Mouse (Mus musculus) hindbrain, embryonic 16.5 days (tissue): ENCODE data around the gene Iscu. TPM values are rescaled to one million over a fixed set of nuclear protein-coding genes. Genes with fewer than 3 reads are reported as not detected.
A peak's percentile ranks its signal among the peaks of the same experiment; 100 is the strongest.

Source experiments
- ATAC-seq: fragments of 200-750 bp; cut with Nextera tagmentation; 2 replicates; pipeline ENCODE4 v1.8.0; 2017; ENCODE audit warnings: moderate TSS enrichment, moderate library complexity
- H3K27ac ChIP-seq: fragments of 300-500 bp; sonication (generic); 2 replicates; pipeline ENCODE4 v1.5.1; 2014; ENCODE audit warnings: low read depth, mild to moderate bottlenecking, control low read depth, low read length, moderate library complexity
- H3K27me3 ChIP-seq: fragments of 300-500 bp; sonication (generic); replicated peaks from 2 replicates; pipeline ENCODE4 v1.6.1; 2014; ENCODE audit warnings: low read length; ENCODE audit not compliant: control insufficient read depth, insufficient read depth
- H3K36me3 ChIP-seq: fragments of 300-500 bp; sonication (generic); 2 replicates; pipeline ENCODE4 v1.6.1; 2014; ENCODE audit warnings: mild to moderate bottlenecking, low read length, moderate library complexity, mixed read lengths; ENCODE audit not compliant: control insufficient read depth, insufficient read depth
- H3K4me1 ChIP-seq: fragments of 300-500 bp; sonication (generic); 2 replicates; pipeline ENCODE4 v1.6.1; 2014; ENCODE audit warnings: low read depth, low read length; ENCODE audit not compliant: control insufficient read depth, insufficient read depth
- H3K4me2 ChIP-seq: fragments of 300-500 bp; sonication (generic); 2 replicates; pipeline ENCODE4 v1.6.1; 2014; ENCODE audit warnings: mild to moderate bottlenecking, low read length, control low read depth, moderate library complexity
- H3K4me3 ChIP-seq: fragments of 300-500 bp; sonication (generic); 2 replicates; pipeline ENCODE4 v1.5.1; 2014; ENCODE audit warnings: mild to moderate bottlenecking, low read length, control low read depth, moderate library complexity
- H3K9ac ChIP-seq: fragments of 300-500 bp; sonication (generic); 2 replicates; pipeline ENCODE4 v1.6.1; 2014; ENCODE audit warnings: low read depth, mild to moderate bottlenecking, control low read depth, low read length, moderate library complexity
- H3K9me3 ChIP-seq: fragments of 300-500 bp; sonication (generic); 2 replicates; pipeline ENCODE4 v1.6.1; 2014; ENCODE audit warnings: mild to moderate bottlenecking, low read length, moderate library complexity; ENCODE audit not compliant: control insufficient read depth
- WGBS: fragments of 180-500 bp; shearing (Covaris S2); extraction: QIAGEN DNeasy Blood & Tissue Kit; methylation state at CpG from one replicate; pipeline ENCODE4 v1.1.7; 2014; 5-methylcytosine and 5-hydroxymethylcytosine counted together
- polyA plus RNA-seq: library from polyadenylated mRNA; unstranded; fragments of >200 nt; fragmentation: Nextera tagmentation; extraction: Ambion mirVana; gene quantifications from 2 replicates; pipeline ENCODE4 v1.2.1, GENCODE M21; 2015

Iscu gene
- polyA plus RNA-seq, 1 experiment from 2014 or later = 94.0 TPM

GRCm38 (mm10) chr5:113791197-113792095, 18.9 kb downstream of the Iscu start:
- no peak overlapping the region for H3K4me3 ChIP-seq
- no peak for ATAC-seq
- no peaks in the 10 kb centered on the region for H3K9me3 ChIP-seq
- H3K27me3 ChIP-seq = no peaks in the 10 kb centered on the region
- H3K4me2 ChIP-seq = no peak overlapping the region
- WGBS = 85% methylated on average over 16 of the region's 16 CpGs
- no peak overlapping the region for H3K9ac ChIP-seq
- no peaks in the 10 kb centered on the region for H3K36me3 ChIP-seq
- H3K27ac ChIP-seq = no peak overlapping the region
- H3K4me1 ChIP-seq = no peaks in the 10 kb centered on the region

DNA sequence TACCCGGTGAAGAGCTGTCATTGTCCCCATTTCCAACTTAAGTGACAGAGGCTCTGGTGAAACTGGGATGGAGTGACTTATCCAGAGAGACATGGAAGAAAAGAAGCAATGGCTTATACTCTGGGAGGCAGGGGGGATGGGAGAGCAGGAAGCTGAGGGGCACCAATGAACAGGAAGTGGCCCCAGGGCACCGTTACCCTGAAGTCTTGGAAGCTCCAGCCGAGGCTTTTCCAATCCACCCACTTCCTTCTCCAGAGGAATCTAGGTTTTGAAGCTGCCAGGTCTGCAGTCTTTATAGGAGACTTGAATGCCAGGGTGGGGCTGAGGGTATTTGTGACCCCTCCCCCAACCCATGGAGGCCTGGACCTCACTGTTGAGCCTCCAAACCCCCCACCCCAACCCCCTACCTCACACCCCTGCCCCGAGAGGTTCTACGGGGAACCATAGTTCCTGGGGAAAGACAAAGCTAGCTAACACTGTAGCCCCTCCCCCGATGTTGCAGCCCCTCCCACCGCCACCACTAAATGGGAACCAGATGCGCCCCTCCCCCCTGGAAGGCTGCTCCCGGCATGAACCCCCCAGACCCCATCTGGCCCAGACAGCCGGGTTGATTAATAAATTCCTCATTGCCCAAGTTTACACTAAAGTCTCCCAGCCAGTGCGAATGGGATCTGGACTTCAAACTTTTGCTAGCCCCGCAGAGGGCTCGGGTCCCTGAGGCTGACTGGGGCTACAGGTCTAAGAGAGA, 24.0 kb downstream of the Iscu start:
- no peaks in the 10 kb centered on the region for H3K9me3 ChIP-seq
- no peak overlapping the region for H3K9ac ChIP-seq
- WGBS = 8% methylated on average over 13 of the region's 13 CpGs
- no peak overlapping the region for H3K27ac ChIP-seq
- ATAC-seq = no peak
- H3K4me1 ChIP-seq = no peaks in the 10 kb centered on the region
- H3K36me3 ChIP-seq = no peaks in the 10 kb centered on the region
- H3K4me3 ChIP-seq = no peak overlapping the region
- H3K4me2 ChIP-seq = no peak overlapping the region
- H3K27me3 ChIP-seq = peaks cover 3% of the 10 kb centered on the region; the same call in 1 of the 2 replicates

DNA sequence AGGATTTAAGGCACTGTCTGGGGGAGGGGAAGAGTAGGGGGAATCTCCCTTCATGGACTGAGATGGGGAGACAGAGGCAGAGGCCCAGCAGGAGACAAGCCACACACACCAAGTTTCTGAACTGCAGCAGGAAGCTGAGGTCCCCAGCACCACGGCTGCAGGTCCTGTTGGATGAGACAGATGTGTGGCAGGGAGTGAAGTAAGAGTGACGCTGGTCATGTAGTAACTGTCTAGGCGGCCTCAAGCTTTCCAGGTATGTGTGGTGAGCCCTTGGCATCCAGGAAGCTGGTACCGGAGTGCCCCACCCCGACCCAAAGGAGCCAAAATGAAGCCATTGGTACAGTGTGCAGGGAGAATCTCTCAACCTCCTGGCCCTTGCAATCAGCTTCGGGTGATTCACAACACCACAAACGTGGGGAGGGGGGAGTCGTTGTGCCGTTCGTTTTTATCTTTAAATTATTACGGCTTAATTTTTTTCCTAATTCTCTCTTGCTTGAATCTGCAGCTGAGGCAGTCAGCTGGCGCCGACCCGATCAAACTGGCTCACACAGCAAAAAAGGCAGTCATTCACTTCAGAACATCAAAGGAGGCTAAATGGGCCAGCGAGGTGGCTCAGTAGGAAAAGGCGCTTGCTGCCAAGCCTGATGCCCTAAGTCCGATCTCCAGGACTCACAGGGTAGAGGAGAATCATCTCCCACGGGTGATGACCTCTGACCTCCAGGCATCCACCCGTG, 24.8 kb downstream of the Iscu start:
- no peak overlapping the region for H3K4me3 ChIP-seq
- no peak for ATAC-seq
- no peaks in the 10 kb centered on the region for H3K4me1 ChIP-seq
- H3K36me3 ChIP-seq = no peaks in the 10 kb centered on the region
- H3K27me3 ChIP-seq = peaks cover 3% of the 10 kb centered on the region; the same call in 1 of the 2 replicates
- H3K27ac ChIP-seq = no peak overlapping the region
- H3K9ac ChIP-seq = no peak overlapping the region
- no peak overlapping the region for H3K4me2 ChIP-seq
- 13% methylated on average over 19 of the region's 19 CpGs for WGBS
- no peaks in the 10 kb centered on the region for H3K9me3 ChIP-seq

DNA sequence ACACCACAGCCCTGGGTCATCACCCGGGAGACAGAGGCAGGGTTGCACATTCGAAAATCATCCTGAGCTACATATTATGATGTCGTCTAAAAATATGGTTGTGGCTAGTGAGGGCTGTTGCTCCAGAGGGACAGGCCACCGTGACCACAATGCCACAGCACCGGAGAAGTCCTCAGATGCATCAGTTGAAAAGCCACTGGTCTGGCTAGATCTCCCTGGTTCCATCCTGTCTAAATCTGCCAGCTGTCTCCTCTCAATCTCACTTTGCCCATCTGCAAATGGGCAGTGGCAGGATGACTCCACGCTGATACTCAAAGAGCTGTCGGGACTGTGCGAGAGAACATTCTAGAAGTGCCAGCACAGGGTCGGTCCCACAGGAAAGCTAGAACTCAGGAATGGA, 26.0 kb downstream of the Iscu start:
- Histone ChIP-seq H3K4me1 (no peaks in the 10 kb centered on the region), H3K4me2 (no peak overlapping the region), H3K4me3 (no peak overlapping the region), H3K36me3 (no peaks in the 10 kb centered on the region), H3K9me3 (no peaks in the 10 kb centered on the region), H3K9ac (no peak overlapping the region), H3K27ac (no peak overlapping the region), H3K27me3 (peaks cover 3% of the 10 kb centered on the region; the same call in 1 of the 2 replicates)
- no peak for ATAC-seq
- WGBS = 78% methylated on average over 9 of the region's 9 CpGs

GRCm38 (mm10) chr5:113799691-113800090, 27.1 kb downstream of the Iscu start:
- Histone ChIP-seq H3K27ac (no peak overlapping the region), H3K4me3 (no peak overlapping the region; the same call in 1 of the 2 replicates), H3K4me2 (no peak overlapping the region)

DNA sequence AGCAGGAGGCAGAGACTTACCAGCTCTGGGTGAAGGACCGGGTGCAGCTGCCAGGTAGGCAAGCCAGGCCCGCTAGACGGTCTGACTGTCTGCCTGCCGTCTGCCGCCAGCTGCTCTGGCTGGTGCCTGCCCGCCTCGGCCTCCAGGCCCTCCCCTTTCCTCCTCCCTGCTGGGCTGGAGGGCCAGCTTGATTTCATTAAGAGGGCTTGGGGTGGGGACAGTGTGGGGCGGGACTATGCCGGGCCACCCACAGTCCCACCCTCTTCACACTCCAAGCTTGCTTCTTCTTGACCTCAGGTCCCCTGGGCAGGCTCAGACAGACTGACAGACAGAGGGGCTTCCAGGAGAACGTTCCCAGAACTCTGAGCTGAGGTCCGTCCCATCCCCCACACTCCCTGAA, 27.7 kb downstream of the Iscu start, which contains the start of gene Tmem119:
Gene Tmem119, minus strand, starts transcription at position 237 of the 400 bp plus-strand sequence.
- under 1% methylated on average over 11 of the region's 11 CpGs for WGBS
- Histone ChIP-seq H3K4me3 (no peak within 1 kb of the TSS; the same call in 1 of the 2 replicates), H3K36me3 (no peaks in the 10 kb centered on the region), H3K4me1 (no peaks in the 10 kb centered on the region), H3K4me2 (peak within 1 kb of the TSS; percentile 12; the same call in 1 of the 2 replicates), H3K9ac (no peak within 1 kb of the TSS), H3K27ac (no peak within 1 kb of the TSS), H3K9me3 (no peaks in the 10 kb centered on the region), H3K27me3 (peaks cover 3% of the 10 kb centered on the region; the same call in 1 of the 2 replicates)
- peak; percentile 52; the same call in 1 of the 2 replicates for ATAC-seq

More at GRCm38 (mm10) chr5:113799691-113800090, 27.1 kb downstream of the Iscu start:
- peaks cover 3% of the 10 kb centered on the region; the same call in 1 of the 2 replicates for H3K27me3 ChIP-seq
- no peaks in the 10 kb centered on the region for H3K36me3 ChIP-seq
- no peak for ATAC-seq
- 38% methylated on average over 5 of the region's 5 CpGs for WGBS
- H3K9ac ChIP-seq = no peak overlapping the region
- no peaks in the 10 kb centered on the region for H3K9me3 ChIP-seq
- no peaks in the 10 kb centered on the region for H3K4me1 ChIP-seq

GRCm38 (mm10) chr5:113804395-113804966, 31.9 kb downstream of the Iscu start:
- ATAC-seq = no peak

GRCm38 (mm10) chr5:113805301-113805700, 32.8 kb downstream of the Iscu start:
- Histone ChIP-seq H3K4me3 (no peak overlapping the region), H3K36me3 (no peaks in the 10 kb centered on the region), H3K4me2 (no peak overlapping the region), H3K9ac (no peak overlapping the region), H3K27me3 (no peaks in the 10 kb centered on the region), H3K27ac (no peak overlapping the region), H3K4me1 (no peaks in the 10 kb centered on the region), H3K9me3 (no peaks in the 10 kb centered on the region)
- WGBS = 89% methylated on average over 9 of the region's 9 CpGs
- ATAC-seq = no peak

More at GRCm38 (mm10) chr5:113804395-113804966, 31.9 kb downstream of the Iscu start:
- Histone ChIP-seq H3K27me3 (no peaks in the 10 kb centered on the region), H3K4me2 (no peak overlapping the region), H3K36me3 (no peaks in the 10 kb centered on the region), H3K4me1 (no peaks in the 10 kb centered on the region), H3K4me3 (no peak overlapping the region), H3K9ac (no peak overlapping the region), H3K27ac (no peak overlapping the region), H3K9me3 (no peaks in the 10 kb centered on the region)
- 64% methylated on average over 7 of the region's 7 CpGs for WGBS
